Mouse (Mus musculus) olfactory bulb, adult 2 months (tissue): ENCODE data around the gene Ccdc7b.
"Not testable (repeated sequence)": the region's sequence is repeated elsewhere in the genome, so short reads cannot be mapped to it uniquely, and the experiment has no call there.

Source experiments
- CTCF ChIP-seq: fragments of 200-500 bp; IDR thresholded peaks from 2 replicates; pipeline ENCODE4 v1.5.1; 2012; ENCODE audit warnings: low read depth, mild to moderate bottlenecking, low read length, moderate library complexity; ENCODE audit not compliant: insufficient read depth
- POLR2A ChIP-seq: fragments of 200-500 bp; IDR thresholded peaks from 2 replicates; pipeline ENCODE4 v1.6.1; 2012; ENCODE audit warnings: mild to moderate bottlenecking, low read depth, low read length, moderate library complexity; ENCODE audit not compliant: insufficient read depth

GRCm38 (mm10) chr8:129115761-129116160, 48.8 kb downstream of the Ccdc7b start:
- not testable (repeated sequence) for TF ChIP-seq CTCF, POLR2A
